Mouse (Mus musculus) kidney, postnatal 0 days (tissue): ENCODE data around the gene Gm13694. TPM values are rescaled to one million over a fixed set of nuclear protein-coding genes. Genes with fewer than 3 reads are reported as not detected.
A peak's percentile ranks its signal among the peaks of the same experiment; 100 is the strongest.

Experiments
- ATAC-seq: fragments of 200-750 bp; cut with Nextera tagmentation; replicated peaks from 2 replicates; pipeline ENCODE4 v1.8.0; 2017; ENCODE audit warnings: low read depth, moderate number of reproducible peaks, moderate TSS enrichment, moderate library complexity; ENCODE audit not compliant: low FRiP score
- DNase-seq: peaks from one replicate; pipeline ENCODE4 v3.0.0-alpha.2; 2016; ENCODE audit warnings: low spot score
- H3K27ac ChIP-seq: fragments of 300-500 bp; sonication (generic); 2 replicates; pipeline ENCODE4 v1.5.1; 2014; ENCODE audit warnings: mild to moderate bottlenecking
- H3K27me3 ChIP-seq: fragments of 300-500 bp; sonication (generic); 2 replicates; pipeline ENCODE4 v1.6.1; 2014; ENCODE audit warnings: low read length, mixed read lengths; ENCODE audit not compliant: insufficient read depth
- H3K36me3 ChIP-seq: fragments of 300-500 bp; sonication (generic); 2 replicates; pipeline ENCODE4 v1.6.1; 2014; ENCODE audit warnings: low read length, mixed read lengths; ENCODE audit not compliant: insufficient read depth
- H3K4me1 ChIP-seq: fragments of 300-500 bp; sonication (generic); replicated peaks from 2 replicates; pipeline ENCODE4 v1.6.1; 2014; ENCODE audit warnings: antibody characterized with exemption, low read length, mixed read lengths; ENCODE audit not compliant: insufficient read depth
- H3K4me2 ChIP-seq: fragments of 300-500 bp; sonication (generic); 2 replicates; pipeline ENCODE4 v1.6.1; 2014; ENCODE audit warnings: mild to moderate bottlenecking, low read length, moderate library complexity, mixed read lengths
- H3K4me3 ChIP-seq: fragments of 300-500 bp; sonication (generic); replicated peaks from 2 replicates; pipeline ENCODE4 v1.5.1; 2014; ENCODE audit warnings: low read depth, low read length
- H3K9ac ChIP-seq: fragments of 300-500 bp; sonication (generic); 2 replicates; pipeline ENCODE4 v1.6.1; 2014; ENCODE audit warnings: low read depth, low read length
- H3K9me3 ChIP-seq: fragments of 300-500 bp; sonication (generic); replicated peaks from 2 replicates; pipeline ENCODE4 v1.6.1; 2016; ENCODE audit warnings: low read length, inconsistent platforms, mixed read lengths
- CTCF ChIP-seq: IDR thresholded peaks from 2 replicates; pipeline ENCODE4 v1.5.1; 2016; ENCODE audit warnings: antibody characterized with exemption, low read depth, mild to moderate bottlenecking, moderate library complexity
- WGBS: fragments of 180-500 bp; shearing (Covaris S2); extraction: QIAGEN DNeasy Blood & Tissue Kit; methylation state at CpG from one replicate; pipeline ENCODE4 v1.1.7; 2014; 5-methylcytosine and 5-hydroxymethylcytosine counted together
- polyA plus RNA-seq: library from polyadenylated mRNA; unstranded; fragments of >200 nt; fragmentation: Nextera tagmentation; extraction: Ambion mirVana; gene quantifications from 2 replicates; pipeline ENCODE4 v1.2.1, GENCODE M21; 2015

Gm13694 gene
- polyA plus RNA-seq, 1 experiment from 2014 or later, result not detected

GRCm38 (mm10) chr2:84018330-84018729 is 39.6 kb downstream of the Gm13694 start:
- H3K9me3 ChIP-seq, result no peaks in the 10 kb centered on the region
- WGBS, result 40% methylated on average over 3 of the region's 3 CpGs
- H3K36me3 ChIP-seq, result no peaks in the 10 kb centered on the region
- ATAC-seq (no peak), DNase-seq (peak; percentile 44)
- H3K4me2 ChIP-seq, result no peak overlapping the region
- TF ChIP-seq CTCF, result no peak
- H3K9ac ChIP-seq, result no peak overlapping the region
- no peak overlapping the region for H3K4me3 ChIP-seq
- no peaks in the 10 kb centered on the region for H3K27me3 ChIP-seq
- H3K4me1 ChIP-seq, result 0 out of 2 replicates have a peak, but pooled peaks cover under 1% of the 10 kb centered on the region
- H3K27ac ChIP-seq, result no peak overlapping the region

- DNase-seq, result peak; percentile 76
- WGBS, result 60% methylated on average over 8 of the region's 8 CpGs
Observed at GRCm38 (mm10) chr2:84019519-84020305, 41.0 kb downstream of the Gm13694 start.

GRCm38 (mm10) chr2:84021930-84022329 is 43.2 kb downstream of the Gm13694 start:
- TF ChIP-seq CTCF, result no peak
- 0 out of 2 replicates have a peak, but pooled peaks cover 3% of the 10 kb centered on the region for H3K4me1 ChIP-seq
- ATAC-seq, result no peak
- no peak overlapping the region for H3K4me3 ChIP-seq
- H3K4me2 ChIP-seq, result no peak overlapping the region
- no peaks in the 10 kb centered on the region for H3K27me3 ChIP-seq
- no peak for DNase-seq
- WGBS, result 81% methylated on average over 2 of the region's 2 CpGs
- no peaks in the 10 kb centered on the region for H3K36me3 ChIP-seq
- no peak overlapping the region for H3K9ac ChIP-seq
- H3K9me3 ChIP-seq, result no peaks in the 10 kb centered on the region
- H3K27ac ChIP-seq, result no peak overlapping the region

More at GRCm38 (mm10) chr2:84019519-84020305, 41.0 kb downstream of the Gm13694 start:
- Histone ChIP-seq H3K4me2 (no peak overlapping the region), H3K27me3 (no peaks in the 10 kb centered on the region), H3K9me3 (no peaks in the 10 kb centered on the region), H3K4me1 (0 out of 2 replicates have a peak, but pooled peaks cover 3% of the 10 kb centered on the region), H3K27ac (0 out of 2 replicates have a peak overlapping the region, but pooled peaks have one; percentile 4), H3K36me3 (no peaks in the 10 kb centered on the region), H3K9ac (no peak overlapping the region), H3K4me3 (no peak overlapping the region)
- no peak for TF ChIP-seq CTCF
- no peak; the same call in 1 of the 2 replicates for ATAC-seq

DNA sequence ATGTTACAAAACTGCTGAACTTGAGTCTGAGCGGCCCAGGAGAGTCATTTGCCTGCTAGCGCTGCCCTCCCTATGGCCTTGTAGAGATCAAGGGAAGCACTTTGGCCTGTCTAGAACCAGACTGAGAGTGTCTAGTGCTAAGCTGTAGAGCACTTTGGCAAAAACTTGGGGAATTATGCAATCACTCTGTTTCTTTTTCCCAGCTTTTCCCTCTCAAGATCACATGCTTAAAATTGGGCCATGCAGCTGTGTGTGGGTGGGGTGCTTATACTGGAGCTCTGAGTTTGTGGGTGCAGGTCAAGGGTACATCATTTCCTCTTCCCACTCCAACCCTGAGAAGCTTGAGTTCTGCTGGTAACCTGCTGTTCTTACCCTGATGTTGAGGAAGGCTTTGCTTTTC is 44.2 kb downstream of the Gm13694 start:
- Histone ChIP-seq H3K9ac (no peak overlapping the region), H3K27me3 (no peaks in the 10 kb centered on the region), H3K4me3 (no peak overlapping the region), H3K4me1 (0 out of 2 replicates have a peak, but pooled peaks cover 3% of the 10 kb centered on the region), H3K9me3 (no peaks in the 10 kb centered on the region), H3K4me2 (no peak overlapping the region), H3K36me3 (no peaks in the 10 kb centered on the region), H3K27ac (no peak overlapping the region)
- DNase-seq (no peak), ATAC-seq (no peak)
- TF ChIP-seq CTCF, result no peak
- WGBS, result 86% methylated on average over 2 of the region's 2 CpGs

GRCm38 (mm10) chr2:84023319-84023718 is 44.6 kb downstream of the Gm13694 start:
- Histone ChIP-seq H3K4me3 (no peak overlapping the region), H3K9me3 (no peaks in the 10 kb centered on the region), H3K9ac (no peak overlapping the region), H3K36me3 (no peaks in the 10 kb centered on the region), H3K4me1 (0 out of 2 replicates have a peak, but pooled peaks cover 3% of the 10 kb centered on the region), H3K27ac (no peak overlapping the region), H3K27me3 (no peaks in the 10 kb centered on the region), H3K4me2 (no peak overlapping the region)
- TF ChIP-seq CTCF, result no peak
- no peak for DNase-seq
- no peak for ATAC-seq
- 73% methylated on average over 2 of the region's 2 CpGs for WGBS

DNA sequence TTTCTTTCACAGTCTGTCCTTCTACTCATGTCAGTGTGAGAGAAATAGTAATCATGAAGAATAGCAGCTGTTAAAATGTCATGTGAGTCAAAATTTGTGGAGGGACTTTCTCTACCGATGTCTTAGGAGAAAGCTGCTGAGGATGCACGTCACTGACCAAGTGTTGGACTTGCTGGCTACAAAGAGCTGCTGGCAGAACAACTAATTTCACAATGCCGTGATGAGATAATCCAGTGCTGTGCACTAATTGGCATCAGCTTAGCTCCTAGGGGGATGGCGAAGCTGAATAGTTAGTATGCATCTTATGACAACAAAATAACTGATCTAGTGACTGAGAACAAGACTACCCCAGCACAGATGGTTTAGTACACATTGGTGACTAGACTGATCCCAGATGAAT is 46.5 kb downstream of the Gm13694 start:
- ATAC-seq (no peak), DNase-seq (no peak)
- Histone ChIP-seq H3K9ac (no peak overlapping the region), H3K27ac (no peak overlapping the region), H3K4me2 (no peak overlapping the region), H3K27me3 (no peaks in the 10 kb centered on the region), H3K9me3 (no peaks in the 10 kb centered on the region), H3K4me3 (no peak overlapping the region), H3K36me3 (no peaks in the 10 kb centered on the region), H3K4me1 (0 out of 2 replicates have a peak, but pooled peaks cover 3% of the 10 kb centered on the region)
- 51% methylated on average over 4 of the region's 4 CpGs for WGBS
- no peak for TF ChIP-seq CTCF

Other genes with a start within 250 kb of the Gm13694 start
- 2.5 and 2.7 TPM in 2 replicates for gene Fam171b, start 166.3 kb upstream of the Gm13694 start, polyA plus RNA-seq
- not detected in 2 replicates for gene Zswim2, start 37.7 kb upstream of the Gm13694 start, polyA plus RNA-seq
- gene Gm13698, start 23.2 kb upstream of the Gm13694 start, polyA plus RNA-seq, result not detected in 2 replicates
- gene Gm13693, start 17.4 kb upstream of the Gm13694 start, polyA plus RNA-seq, result not detected in 2 replicates
- gene Gm13695, start 11.6 kb upstream of the Gm13694 start, polyA plus RNA-seq, result not detected in 2 replicates
- gene Gm13696, start 5.8 kb upstream of the Gm13694 start, polyA plus RNA-seq, result not detected in 2 replicates
- not detected in 2 replicates for gene Gm13697, start 5.8 kb downstream of the Gm13694 start, polyA plus RNA-seq
- not detected in 2 replicates for gene Gm13691, start 11.6 kb downstream of the Gm13694 start, polyA plus RNA-seq